20 mouse cellular contexts compared by ENCODE assay signal in genomic region chr14:121499769-121500168, GRCm38 (mm10). TPM values are rescaled to one million over a fixed set of nuclear protein-coding genes. Genes with fewer than 3 reads are reported as not detected.
"Had no signal": no experiment of that assay in that cellular context is flagged by ENCODE, and none has a peak within 500 bp of the region (broad histone marks: within the 10 kb centered on the region; RNA-seq: fewer than 3 reads in every experiment).

No protein-coding gene starts in this region.

- H3K4me3 ChIP-seq: intestine, embryonic 15.5 days; layer of hippocampus, adult 2 months; limb, embryonic 12.5 days; liver, embryonic 13.5 days; megakaryocyte, embryonic 14.5 days; midbrain, embryonic 12.5 days; neural tube, embryonic 15.5 days had no signal

- H3K9me3 ChIP-seq: intestine, embryonic 15.5 days; limb, embryonic 12.5 days; liver, embryonic 13.5 days; midbrain, embryonic 12.5 days; neural tube, embryonic 15.5 days had no signal

- H3K4me1 ChIP-seq: liver, embryonic 13.5 days had no signal

- H3K9ac ChIP-seq: intestine, embryonic 15.5 days; limb, embryonic 12.5 days; liver, embryonic 13.5 days; liver, postnatal 0 days; midbrain, embryonic 12.5 days; neural tube, embryonic 15.5 days had no signal

- H3K36me3 ChIP-seq: intestine, embryonic 15.5 days; limb, embryonic 12.5 days; liver, embryonic 13.5 days; midbrain, embryonic 12.5 days; neural tube, embryonic 15.5 days had no signal

- H3K27ac ChIP-seq: intestine, embryonic 15.5 days; layer of hippocampus, adult 2 months; limb, embryonic 12.5 days; liver, embryonic 13.5 days; macrophage; midbrain, embryonic 12.5 days; neural tube, embryonic 15.5 days; stomach, postnatal 0 days had no signal

- DNase-seq: kidney, adult 18-20 months; kidney, postnatal 10 days; kidney, postnatal 4 days; liver; liver, embryonic 13.5 days; liver, postnatal 0 days; right cerebral cortex, adult 18-20 months; right cerebral cortex, postnatal 25 days; thymus, adult 18-20 months; thymus, postnatal 14 days had no signal

- H3K4me2 ChIP-seq: intestine, embryonic 15.5 days; limb, embryonic 12.5 days; liver, embryonic 13.5 days; midbrain, embryonic 12.5 days; neural tube, embryonic 15.5 days had no signal

- H3K27me3 ChIP-seq: intestine, embryonic 15.5 days had no signal

- ATAC-seq: intestine, embryonic 15.5 days had no signal

RNA-seq across cellular contexts. Expression of gene Slc15a1, which starts 5.3 kb away (rescaled TPM):
- total RNA-seq: layer of hippocampus, adult 2 months; left cerebral cortex, postnatal 36 days had no signal
- polyA plus RNA-seq: limb, embryonic 12.5 days; liver, embryonic 13.5 days; liver, postnatal 0 days; macrophage; midbrain, embryonic 12.5 days; neural tube, embryonic 11.5 days; neural tube, embryonic 15.5 days had no signal
